Mouse (Mus musculus) liver, embryonic 11.5 days (tissue): Measurements from ENCODE around the gene Fkbp2. TPM values are rescaled to one million over a fixed set of nuclear protein-coding genes. Genes with fewer than 3 reads are reported as not detected.
"Not testable (repeated sequence)": the region's sequence is repeated elsewhere in the genome, so short reads cannot be mapped to it uniquely, and the experiment has no call there.

Experiments
- ATAC-seq: fragments of 200-750 bp; cut with Nextera tagmentation; replicated peaks from 2 replicates; pipeline ENCODE4 v1.8.0; 2017; ENCODE audit warnings: moderate number of reproducible peaks, mild to moderate bottlenecking, moderate TSS enrichment, moderate library complexity; ENCODE audit not compliant: low FRiP score
- DNase-seq: peaks from one replicate; pipeline ENCODE4 v3.0.0-alpha.2; 2017; ENCODE audit warnings: low spot score
- H3K27ac ChIP-seq: fragments of 300-500 bp; sonication (generic); 2 replicates; pipeline ENCODE4 v1.5.1; 2014; ENCODE audit warnings: mild to moderate bottlenecking, low read depth, low read length, control low read depth
- H3K27me3 ChIP-seq: fragments of 300-500 bp; sonication (generic); replicated peaks from 2 replicates; pipeline ENCODE4 v1.6.1; 2014; ENCODE audit warnings: low read length, mixed read lengths; ENCODE audit not compliant: control insufficient read depth, insufficient read depth
- H3K36me3 ChIP-seq: fragments of 300-500 bp; sonication (generic); 2 replicates; pipeline ENCODE4 v1.6.1; 2014; ENCODE audit warnings: mild to moderate bottlenecking, low read length, moderate library complexity, mixed read lengths; ENCODE audit not compliant: control insufficient read depth, insufficient read depth
- H3K4me1 ChIP-seq: fragments of 300-500 bp; sonication (generic); replicated peaks from 2 replicates; pipeline ENCODE4 v1.6.1; 2014; ENCODE audit warnings: low read length, mixed read lengths; ENCODE audit not compliant: control insufficient read depth, insufficient read depth
- H3K4me2 ChIP-seq: fragments of 300-500 bp; sonication (generic); 2 replicates; pipeline ENCODE4 v1.6.1; 2014; ENCODE audit warnings: mild to moderate bottlenecking, control low read depth, moderate library complexity
- H3K4me3 ChIP-seq: fragments of 300-500 bp; sonication (generic); 2 replicates; pipeline ENCODE4 v1.5.1; 2014; ENCODE audit warnings: low read depth, low read length, control low read depth
- H3K9ac ChIP-seq: fragments of 300-500 bp; sonication (generic); 2 replicates; pipeline ENCODE4 v1.6.1; 2014; ENCODE audit warnings: low read depth, low read length, control low read depth
- H3K9me3 ChIP-seq: fragments of 300-500 bp; sonication (generic); 2 replicates; pipeline ENCODE4 v1.6.1; 2016; ENCODE audit warnings: low read length, inconsistent platforms, mixed read lengths; ENCODE audit not compliant: control insufficient read depth
- WGBS: fragments of 180-500 bp; shearing (Covaris S2); extraction: QIAGEN DNeasy Blood & Tissue Kit; methylation state at CpG from one replicate; pipeline ENCODE4 v1.1.7; 2014; 5-methylcytosine and 5-hydroxymethylcytosine counted together
- polyA plus RNA-seq: library from polyadenylated mRNA; unstranded; fragments of >200 nt; fragmentation: Nextera tagmentation; extraction: Ambion mirVana; gene quantifications from 2 replicates; pipeline ENCODE4 v1.2.1, GENCODE M21; 2014

Gene Fkbp2
- polyA plus RNA-seq, 1 experiment from 2014 or later: 124 TPM

DNA sequence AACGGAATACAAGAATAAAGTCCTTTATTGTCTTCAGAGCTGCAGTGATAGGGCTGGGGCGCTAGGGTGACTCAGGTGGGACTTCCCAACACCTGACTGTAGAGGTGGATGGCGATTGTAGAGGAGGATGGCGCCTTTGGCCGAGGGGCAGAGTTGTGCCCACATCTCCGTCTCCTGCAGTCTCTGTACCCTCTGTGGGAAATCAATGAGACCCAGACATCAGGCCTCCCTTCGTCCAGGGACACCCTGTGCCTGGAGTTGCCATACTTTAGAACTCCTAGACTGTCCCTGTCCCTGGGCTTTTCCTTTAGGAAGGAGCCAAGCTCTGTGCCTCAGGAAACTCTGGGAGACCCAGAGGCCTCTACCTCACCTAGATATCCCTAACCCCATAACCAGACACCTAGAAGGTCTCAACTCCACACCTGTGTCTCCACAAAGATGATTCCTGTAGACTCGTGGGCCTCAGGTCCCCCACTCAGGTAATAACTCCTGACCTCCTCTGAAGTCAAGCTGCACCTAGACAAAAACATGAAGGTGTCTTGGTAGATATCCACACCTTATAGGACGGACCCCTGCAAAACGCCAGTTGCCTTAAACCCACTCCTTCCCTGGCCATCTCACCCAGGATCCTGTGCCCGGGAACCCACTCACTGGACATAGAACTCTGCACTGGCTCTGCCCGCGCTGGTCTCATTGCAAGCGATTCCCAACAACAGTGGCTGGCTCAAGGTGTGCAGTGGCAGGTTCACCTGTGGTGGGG, 12.9 kb upstream of the Fkbp2 start:
- ATAC-seq: no peak
- H3K27ac ChIP-seq: peak overlapping the region; percentile 50; the same call in 1 of the 2 replicates
- peak overlapping the region; percentile 92 for H3K4me2 ChIP-seq
- WGBS: 66% methylated on average over 14 of the region's 14 CpGs
- peaks cover 32% of the 10 kb centered on the region for H3K4me1 ChIP-seq
- H3K9me3 ChIP-seq: no peaks in the 10 kb centered on the region
- peaks cover 2% of the 10 kb centered on the region; the same call in 1 of the 2 replicates for H3K36me3 ChIP-seq
- no peak for DNase-seq
- peak overlapping the region; percentile 65 for H3K4me3 ChIP-seq
- peak overlapping the region; percentile 69 for H3K9ac ChIP-seq
- no peaks in the 10 kb centered on the region for H3K27me3 ChIP-seq

DNA sequence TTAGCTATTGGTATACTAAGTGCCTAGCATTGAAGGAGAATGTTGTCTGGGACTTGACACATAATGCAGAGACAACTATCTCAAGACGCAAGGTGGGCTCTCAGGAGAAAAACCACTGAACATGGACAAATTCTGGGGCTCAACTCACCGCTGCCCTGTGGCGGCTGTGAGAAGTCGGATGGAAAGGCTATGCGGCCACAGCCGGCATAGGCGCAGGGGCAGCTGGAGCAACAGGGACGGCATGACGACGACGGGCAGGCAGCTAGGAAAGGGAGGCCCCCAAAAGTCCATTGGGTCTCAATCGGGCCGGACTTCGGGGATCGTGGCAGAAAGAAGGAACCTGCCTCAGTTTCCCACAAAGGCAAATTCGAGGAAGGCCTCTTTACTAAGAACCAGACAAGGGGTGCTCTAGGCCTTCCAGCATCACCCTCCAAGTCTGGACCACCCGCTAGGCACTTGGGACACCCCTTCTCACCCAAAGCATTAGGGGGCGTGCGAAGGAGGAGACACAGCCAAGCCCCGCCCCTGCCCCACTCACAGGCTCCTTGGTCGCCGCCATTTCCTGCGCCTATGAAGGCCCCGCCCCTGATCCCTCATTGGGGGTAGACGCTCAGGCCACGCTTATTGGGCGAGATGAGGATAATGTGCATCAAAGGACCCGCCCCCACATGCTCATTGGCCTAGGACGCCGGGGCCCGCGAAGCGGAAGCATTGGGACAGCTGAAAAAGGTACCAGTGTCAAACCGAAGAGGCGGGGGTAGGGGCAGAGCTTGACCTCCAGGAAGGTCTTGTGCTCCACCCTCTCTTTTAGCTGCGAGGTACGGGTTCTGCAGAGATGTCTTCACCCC, 11.9 kb upstream of the Fkbp2 start, which contains the start of gene Dnajc4:
Dnajc4 (minus strand) TSS at position 562 of the 848 bp plus-strand sequence.
- Histone ChIP-seq H3K4me2 (peak within 1 kb of the TSS; percentile 92), H3K27ac (peak within 1 kb of the TSS; percentile 50; the same call in 1 of the 2 replicates), H3K36me3 (no peaks in the 10 kb centered on the region), H3K27me3 (no peaks in the 10 kb centered on the region), H3K4me1 (peaks cover 37% of the 10 kb centered on the region), H3K9me3 (no peaks in the 10 kb centered on the region), H3K9ac (peak within 1 kb of the TSS; percentile 69), H3K4me3 (peak within 1 kb of the TSS; percentile 65)
- DNase-seq: peak; percentile 92
- ATAC-seq: peak; percentile 91
- 2% methylated on average over 37 of the region's 37 CpGs for WGBS

GRCm38 (mm10) chr19:6991166-6991565, 10.9 kb upstream of the Fkbp2 start:
- H3K4me3 ChIP-seq, ATAC-seq, H3K27me3 ChIP-seq, H3K9ac ChIP-seq, H3K4me2 ChIP-seq, H3K9me3 ChIP-seq, H3K36me3 ChIP-seq, DNase-seq, H3K27ac ChIP-seq: not testable (repeated sequence)
- WGBS: 85% methylated on average over 6 of the region's 6 CpGs
- H3K4me1 ChIP-seq: peaks cover 36% of the 10 kb centered on the region

DNA sequence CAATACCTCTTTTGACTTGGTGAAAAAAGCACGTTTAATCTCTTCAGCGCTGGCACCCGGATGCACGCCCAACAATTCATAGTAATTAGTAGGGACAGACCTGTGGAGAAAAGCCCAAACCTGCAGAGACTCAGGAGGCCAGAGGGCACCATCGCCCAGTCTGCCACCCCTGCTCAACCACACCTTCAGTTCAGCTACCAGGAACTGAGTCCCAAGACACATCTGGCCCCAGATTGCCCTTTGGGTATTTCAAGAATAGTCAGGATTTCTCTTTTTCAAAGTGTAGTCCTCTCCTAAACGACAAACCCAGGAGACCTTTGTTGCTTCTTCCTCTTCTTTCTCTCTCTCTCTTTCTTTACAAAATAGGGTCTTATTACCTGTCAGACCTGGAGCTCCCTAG, 10.4 kb upstream of the Fkbp2 start:
- H3K4me2 ChIP-seq: no peak overlapping the region
- no peaks in the 10 kb centered on the region for H3K27me3 ChIP-seq
- ATAC-seq (no peak), DNase-seq (no peak)
- no peak overlapping the region for H3K27ac ChIP-seq
- no peak overlapping the region for H3K4me3 ChIP-seq
- no peak overlapping the region for H3K9ac ChIP-seq
- WGBS: 88% methylated on average over 6 of the region's 6 CpGs
- peaks cover 37% of the 10 kb centered on the region for H3K4me1 ChIP-seq
- H3K36me3 ChIP-seq: no peaks in the 10 kb centered on the region; the same call in 1 of the 2 replicates
- no peaks in the 10 kb centered on the region for H3K9me3 ChIP-seq

- WGBS: 83% methylated on average over 8 of the region's 8 CpGs
- H3K4me1 ChIP-seq: peaks cover 27% of the 10 kb centered on the region
- H3K4me2 ChIP-seq: no peak overlapping the region
Observed at GRCm38 (mm10) chr19:6989251-6989650, 8.9 kb upstream of the Fkbp2 start.

DNA sequence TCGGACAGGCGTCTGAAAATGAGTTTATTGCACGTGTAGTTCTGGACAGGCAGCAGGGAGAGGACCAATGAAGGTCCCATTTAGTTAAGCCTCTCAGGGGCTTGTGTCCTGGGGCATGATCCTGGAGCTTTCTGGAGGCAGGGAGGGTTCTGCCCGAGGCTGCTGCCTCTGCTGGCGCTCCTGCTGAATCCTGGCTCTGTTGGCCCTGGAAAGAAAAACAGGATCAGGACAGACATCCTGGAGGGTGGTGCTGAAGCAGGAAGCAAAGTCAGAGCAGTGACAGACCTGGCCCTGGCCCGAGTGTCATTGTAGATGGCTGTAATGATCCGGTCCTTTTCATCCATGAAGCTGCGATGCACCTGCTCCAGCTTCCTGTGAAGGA, 7.6 kb upstream of the Fkbp2 start:
- Histone ChIP-seq H3K4me2 (peak overlapping the region; percentile 89), H3K4me3 (peak overlapping the region; percentile 83), H3K27me3 (no peaks in the 10 kb centered on the region), H3K27ac (peak overlapping the region; percentile 70; the same call in 1 of the 2 replicates), H3K4me1 (peaks cover 22% of the 10 kb centered on the region), H3K9ac (peak overlapping the region; percentile 86), H3K9me3 (no peaks in the 10 kb centered on the region), H3K36me3 (peaks cover 8% of the 10 kb centered on the region; the same call in 1 of the 2 replicates)
- WGBS: 5% methylated on average over 8 of the region's 8 CpGs
- no peak for ATAC-seq
- DNase-seq: no peak

More at GRCm38 (mm10) chr19:6989251-6989650, 8.9 kb upstream of the Fkbp2 start:
- H3K27me3 ChIP-seq: no peaks in the 10 kb centered on the region
- no peak overlapping the region for H3K27ac ChIP-seq
- H3K9me3 ChIP-seq: no peaks in the 10 kb centered on the region
- H3K9ac ChIP-seq: no peak overlapping the region
- ATAC-seq: no peak
- peaks cover 7% of the 10 kb centered on the region; the same call in 1 of the 2 replicates for H3K36me3 ChIP-seq
- DNase-seq: no peak
- H3K4me3 ChIP-seq: no peak overlapping the region

- peak; percentile 74 for DNase-seq
- ATAC-seq: peak; percentile 60
- Histone ChIP-seq H3K4me2 (peak within 1 kb of the TSS; percentile 89), H3K9me3 (no peaks in the 10 kb centered on the region), H3K4me1 (peaks cover 20% of the 10 kb centered on the region), H3K27ac (peak within 1 kb of the TSS; percentile 70), H3K36me3 (peaks cover 12% of the 10 kb centered on the region; the same call in 1 of the 2 replicates), H3K4me3 (peak within 1 kb of the TSS; percentile 83), H3K27me3 (no peaks in the 10 kb centered on the region), H3K9ac (peak within 1 kb of the TSS; percentile 86)
- under 1% methylated on average over 69 of the region's 85 CpGs for WGBS
Observed at GRCm38 (mm10) chr19:6987061-6987903, 7.0 kb upstream of the Fkbp2 start, which contains the start of gene Vegfb. Vegfb (minus strand) TSS chr19:6987651.
